In genomic region chr11:106999949-107000513, GRCm38 (mm10) we compare ENCODE assay signal across 8 mouse cellular contexts. TPM values are rescaled to one million over a fixed set of nuclear protein-coding genes. Genes with fewer than 3 reads are reported as not detected.
DNase-seq lines count a peak whose midpoint lies in the region; ATAC-seq lines count a peak whose summit lies in the region.

No protein-coding gene starts in this region.

- intact Hi-C loops in heart, postnatal 25 days (cut with DNase I), result no loop called here

- WGBS in heart, embryonic 12.5 days, result 82% methylated on average over 9 of the region's 9 CpGs
- 83% methylated on average over 9 of the region's 9 CpGs for WGBS in hindbrain, embryonic 13.5 days
- WGBS in midbrain, embryonic 12.5 days, result 86% methylated on average over 9 of the region's 9 CpGs

- no peak for DNase-seq in heart, postnatal 25 days (ENCODE audit: low spot score)
- DNase-seq in ZHBTc4 (ENCODE audit: low read depth, low spot score), result peak; percentile 41
- no peak for DNase-seq in thymus, postnatal 0 days (ENCODE audit: low spot score)
- no peak for DNase-seq in embryo, embryonic 10.5 days (ENCODE audit: low spot score)
- DNase-seq in spleen, adult 12 weeks (ENCODE audit: low spot score), result no peak

- peaks cover 16% of the 10 kb centered on the region for H3K4me1 ChIP-seq in heart, embryonic 12.5 days (replicated peaks)
- H3K4me1 ChIP-seq in hindbrain, embryonic 13.5 days (replicated peaks), result peaks cover 19% of the 10 kb centered on the region
- H3K4me1 ChIP-seq in midbrain, embryonic 12.5 days, result peaks cover 20% of the 10 kb centered on the region

- H3K36me3 ChIP-seq in heart, embryonic 12.5 days, result peaks cover 23% of the 10 kb centered on the region
- peaks cover 22% of the 10 kb centered on the region for H3K36me3 ChIP-seq in hindbrain, embryonic 13.5 days
- peaks cover 23% of the 10 kb centered on the region for H3K36me3 ChIP-seq in midbrain, embryonic 12.5 days

- peak overlapping the region; percentile 88 for H3K27ac ChIP-seq in heart, embryonic 12.5 days (ENCODE audit: poor library complexity, severe bottlenecking)
- H3K27ac ChIP-seq in hindbrain, embryonic 13.5 days, result peak overlapping the region; percentile 90
- H3K27ac ChIP-seq in midbrain, embryonic 12.5 days (replicated peaks), result peak overlapping the region; percentile 80

- H3K27me3 ChIP-seq in heart, embryonic 12.5 days (replicated peaks), result no peaks in the 10 kb centered on the region
- H3K27me3 ChIP-seq in hindbrain, embryonic 13.5 days, result no peaks in the 10 kb centered on the region
- no peaks in the 10 kb centered on the region for H3K27me3 ChIP-seq in midbrain, embryonic 12.5 days

- H3K4me2 ChIP-seq in heart, embryonic 12.5 days, result peak overlapping the region; percentile 70
- peak overlapping the region; percentile 56 for H3K4me2 ChIP-seq in hindbrain, embryonic 13.5 days
- H3K4me2 ChIP-seq in midbrain, embryonic 12.5 days (replicated peaks), result peak overlapping the region; percentile 53

- peak overlapping the region; percentile 75 for H3K9ac ChIP-seq in heart, embryonic 12.5 days
- peak overlapping the region; percentile 69 for H3K9ac ChIP-seq in hindbrain, embryonic 13.5 days
- peak overlapping the region; percentile 61 for H3K9ac ChIP-seq in midbrain, embryonic 12.5 days (replicated peaks)

- H3K9me3 ChIP-seq in heart, embryonic 12.5 days (replicated peaks), result no peaks in the 10 kb centered on the region
- H3K9me3 ChIP-seq in hindbrain, embryonic 13.5 days, result no peaks in the 10 kb centered on the region
- H3K9me3 ChIP-seq in midbrain, embryonic 12.5 days, result no peaks in the 10 kb centered on the region

- ATAC-seq in heart, embryonic 12.5 days (ENCODE audit: insufficient number of reproducible peaks, low FRiP score), result no peak
- ATAC-seq in hindbrain, embryonic 13.5 days (ENCODE audit: low FRiP score), result no peak
- ATAC-seq in midbrain, embryonic 12.5 days (ENCODE audit: low FRiP score, low read depth), result no peak

- peak overlapping the region; percentile 41 for H3K4me3 ChIP-seq in heart, embryonic 12.5 days
- peak overlapping the region; percentile 97 for H3K4me3 ChIP-seq in hindbrain, embryonic 13.5 days
- H3K4me3 ChIP-seq in midbrain, embryonic 12.5 days, result peak overlapping the region; percentile 34; the same call in 1 of the 2 replicates

RNA-seq across cellular contexts. Expression of gene Kpna2, which starts 0.7 kb away (rescaled TPM):
- polyA plus RNA-seq in heart, embryonic 12.5 days (2016; fragmentation: Nextera tagmentation; extraction: Ambion mirVana), result 301 and 321 TPM in 2 replicates
- total RNA-seq in heart, postnatal 25 days (2021), result 10 to 100 TPM; 69.0 to 75.5 TPM
- 189 TPM in 2 replicates for polyA plus RNA-seq in hindbrain, embryonic 13.5 days (2015; fragmentation: Nextera tagmentation; extraction: Ambion mirVana)
- polyA plus RNA-seq in midbrain, embryonic 12.5 days (2016; fragmentation: Nextera tagmentation; extraction: Ambion mirVana), result 491 and 516 TPM in 2 replicates
- 427 and 439 TPM in 2 replicates for polyA plus RNA-seq in thymus, postnatal 0 days (2015; fragmentation: Nextera tagmentation; extraction: Ambion mirVana)

RNA-seq across cellular contexts. Expression of gene 1810010H24Rik, which starts 25.4 kb away (rescaled TPM):
- 1.1 and 2.2 TPM in 2 replicates for polyA plus RNA-seq in heart, embryonic 12.5 days (2016; fragmentation: Nextera tagmentation; extraction: Ambion mirVana)
- total RNA-seq in heart, postnatal 25 days (2021), result 1 to 10 TPM; 2.3 TPM
- 5.4 and 5.6 TPM in 2 replicates for polyA plus RNA-seq in hindbrain, embryonic 13.5 days (2015; fragmentation: Nextera tagmentation; extraction: Ambion mirVana)
- 3.4 and 3.8 TPM in 2 replicates for polyA plus RNA-seq in midbrain, embryonic 12.5 days (2016; fragmentation: Nextera tagmentation; extraction: Ambion mirVana)
- 2.2 and 2.8 TPM in 2 replicates for polyA plus RNA-seq in thymus, postnatal 0 days (2015; fragmentation: Nextera tagmentation; extraction: Ambion mirVana)

Comparison
In these comparisons a context has a peak if more than half of its experiments do, and no peak if none do; other contexts are left out.
1. H3K4me3 ChIP-seq: peak in every context shown above with its lines; median percentile 97 in hindbrain, embryonic 13.5 days; 41 in heart, embryonic 12.5 days; 34 in midbrain, embryonic 12.5 days.